In genomic region chr5:53361295-53361694, GRCm38 (mm10) we compare ENCODE assay signal across 14 mouse cellular contexts.
"Had no signal": no experiment of that assay in that cellular context is flagged by ENCODE, and none has a peak within 500 bp of the region (broad histone marks: within the 10 kb centered on the region; RNA-seq: fewer than 3 reads in every experiment).

No protein-coding gene starts in this region.

- H3K4me2 ChIP-seq: kidney, embryonic 15.5 days; limb, embryonic 13.5 days; midbrain, embryonic 13.5 days; stomach, embryonic 15.5 days had no signal

- H3K4me1 ChIP-seq: kidney, embryonic 15.5 days; midbrain, embryonic 13.5 days; stomach, embryonic 15.5 days had no signal

- H3K4me3 ChIP-seq: kidney, embryonic 15.5 days; limb, embryonic 13.5 days; midbrain, embryonic 13.5 days; myocyte; stomach, embryonic 15.5 days had no signal

- H3K36me3 ChIP-seq: kidney, embryonic 15.5 days; limb, embryonic 13.5 days; midbrain, embryonic 13.5 days; stomach, embryonic 15.5 days had no signal

- H3K27me3 ChIP-seq: kidney, embryonic 15.5 days; midbrain, embryonic 13.5 days; stomach, embryonic 15.5 days had no signal

- H3K9me3 ChIP-seq: kidney, embryonic 15.5 days; limb, embryonic 13.5 days; midbrain, embryonic 13.5 days; stomach, embryonic 15.5 days had no signal

- H3K27ac ChIP-seq: kidney, embryonic 15.5 days; limb, embryonic 13.5 days; liver, embryonic 14.5 days; midbrain, embryonic 13.5 days; stomach, embryonic 15.5 days had no signal

- H3K9ac ChIP-seq: kidney, embryonic 15.5 days; limb, embryonic 13.5 days; liver, embryonic 14.5 days; midbrain, embryonic 13.5 days; stomach, embryonic 15.5 days had no signal

- ATAC-seq: lung, postnatal 0 days; midbrain, embryonic 13.5 days had no signal

- DNase-seq: kidney, adult 2 months; kidney, postnatal 14 days; layer of hippocampus, postnatal 36 days; left cerebral cortex, postnatal 4 days; lung, postnatal 4 days; right cerebral cortex, postnatal 4 days; thymus, postnatal 36 days had no signal
